Mouse (Mus musculus) MEL (cell line): ENCODE data around the gene Nampt. TPM values are rescaled to one million over a fixed set of nuclear protein-coding genes. Genes with fewer than 3 reads are reported as not detected.

ENCODE experiments used
- DNase-seq: peaks from one replicate; pipeline ENCODE4 v3.0.0; 2011; ENCODE audit warnings: low read depth, low spot score
- H3K27ac ChIP-seq: 2 replicates; pipeline ENCODE4 v1.5.1; 2012; ENCODE audit warnings: low read depth, mild to moderate bottlenecking, control low read depth, low read length, moderate library complexity; ENCODE audit not compliant: control insufficient read depth
- H3K27me3 ChIP-seq, 2 experiments: fragments of 150-350 bp in 1 of 2; sonication (generic) in 1 of 2; 2 replicates each; pipeline ENCODE4 v1.6.1; 2012; ENCODE audit warnings: low read length in 2 of 2, mild to moderate bottlenecking in 2 of 2, improper control_type of control experiment in 1 of 2, moderate library complexity in 1 of 2; ENCODE audit not compliant: insufficient read depth in 2 of 2, control insufficient read depth in 1 of 2
- H3K36me3 ChIP-seq, 2 experiments: 2 replicates each; pipeline ENCODE4 v1.6.1; 2012 to 2014; ENCODE audit warnings: low read length in 2 of 2, improper control_type of control experiment in 1 of 2, inconsistent platforms in 1 of 2, mild to moderate bottlenecking in 1 of 2; ENCODE audit not compliant: insufficient read depth in 2 of 2, control insufficient read depth in 1 of 2
- H3K4me1 ChIP-seq, 2 experiments: fragments of 150-350 bp in 1 of 2; sonication (generic) in 1 of 2; 2 replicates each; pipeline ENCODE4 v1.6.1; 2012; ENCODE audit warnings: low read length in 2 of 2, improper control_type of control experiment in 1 of 2, mild to moderate bottlenecking in 1 of 2; ENCODE audit not compliant: insufficient read depth in 2 of 2, control insufficient read depth in 1 of 2
- H3K4me3 ChIP-seq, 2 experiments: fragments of 150-350 bp in 1 of 2; sonication (generic) in 1 of 2; 2 replicates each; pipeline ENCODE4 v1.5.1; 2012; ENCODE audit warnings: low read depth in 2 of 2, low read length in 2 of 2, mild to moderate bottlenecking in 2 of 2, moderate library complexity in 2 of 2, control low read depth in 1 of 2, improper control_type of control experiment in 1 of 2; ENCODE audit not compliant: control insufficient read depth in 1 of 2, insufficient read depth in 1 of 2
- H3K79me2 ChIP-seq: 2 replicates; pipeline ENCODE4 v1.6.1; 2012; ENCODE audit warnings: mild to moderate bottlenecking, low read length, moderate library complexity; ENCODE audit not compliant: control insufficient read depth, poor library complexity, insufficient read depth
- H3K9ac ChIP-seq: 2 replicates; pipeline ENCODE4 v1.6.1; 2012; ENCODE audit warnings: low read depth, mild to moderate bottlenecking, control low read depth, low read length, moderate library complexity; ENCODE audit not compliant: control insufficient read depth, poor library complexity, severe bottlenecking
- H3K9me3 ChIP-seq: fragments of 150-350 bp; sonication (generic); replicated peaks from 2 replicates; pipeline ENCODE4 v1.6.1; 2012; ENCODE audit warnings: mild to moderate bottlenecking, low read length, improper control_type of control experiment, moderate library complexity; ENCODE audit not compliant: insufficient read depth
- BHLHE40 ChIP-seq: IDR thresholded peaks from 2 replicates; pipeline ENCODE4 v1.6.1; 2012; ENCODE audit warnings: low read depth, mild to moderate bottlenecking, inconsistent platforms, low read length, improper control_type of control experiment, borderline replicate concordance
- CHD1 ChIP-seq: IDR thresholded peaks from 2 replicates; pipeline ENCODE4 v1.6.1; 2012; ENCODE audit warnings: low read depth, mild to moderate bottlenecking, inconsistent platforms, low read length, improper control_type of control experiment
- E2F4 ChIP-seq: IDR thresholded peaks from 2 replicates; pipeline ENCODE4 v1.6.1; 2011; ENCODE audit warnings: low read depth, low read length, improper control_type of control experiment, borderline replicate concordance
- EP300 ChIP-seq, 2 experiments: IDR thresholded peaks; 2 replicates each; pipeline ENCODE4 v1.6.1; 2011; ENCODE audit warnings: improper control_type of control experiment in 2 of 2, low read length in 2 of 2, low read depth in 1 of 2, mild to moderate bottlenecking in 1 of 2
- GABPA ChIP-seq: IDR thresholded peaks from 2 replicates; pipeline ENCODE4 v1.6.1; 2012; ENCODE audit warnings: low read depth, mild to moderate bottlenecking, inconsistent platforms, low read length, improper control_type of control experiment, moderate library complexity
- HCFC1 ChIP-seq: IDR thresholded peaks from 2 replicates; pipeline ENCODE4 v1.6.1; 2012; ENCODE audit warnings: low read depth, mild to moderate bottlenecking, inconsistent platforms, low read length, improper control_type of control experiment, moderate library complexity
- JUND ChIP-seq: IDR thresholded peaks from 2 replicates; pipeline ENCODE4 v1.6.1; 2011; ENCODE audit warnings: low read depth, mild to moderate bottlenecking, improper control_type of control experiment, low read length
- MAFK ChIP-seq: IDR thresholded peaks from 2 replicates; pipeline ENCODE4 v1.6.1; 2011; ENCODE audit warnings: low read depth, mild to moderate bottlenecking, low read length, improper control_type of control experiment, borderline replicate concordance
- MAX ChIP-seq: IDR thresholded peaks from 2 replicates; pipeline ENCODE4 v1.6.1; 2011; ENCODE audit warnings: low read length, improper control_type of control experiment
- MEF2A ChIP-seq: IDR thresholded peaks from 2 replicates; pipeline ENCODE4 v1.6.1; 2014; ENCODE audit warnings: low read depth, mild to moderate bottlenecking, inconsistent platforms, low read length, improper control_type of control experiment; ENCODE audit not compliant: poor library complexity, insufficient replicate concordance, severe bottlenecking; ENCODE audit errors: extremely low read depth
- MYC ChIP-seq: IDR thresholded peaks from 2 replicates; pipeline ENCODE4 v1.6.1; 2011; ENCODE audit warnings: low read depth, mild to moderate bottlenecking, low read length, improper control_type of control experiment, moderate library complexity
- NELFE ChIP-seq: IDR thresholded peaks from 2 replicates; pipeline ENCODE4 v1.6.1; 2011; ENCODE audit warnings: low read depth, low read length, improper control_type of control experiment
- POLR2AphosphoS2 ChIP-seq: IDR thresholded peaks from 2 replicates; pipeline ENCODE4 v1.6.1; 2011; ENCODE audit warnings: low read length, improper control_type of control experiment
- POLR2AphosphoS5 ChIP-seq: IDR thresholded peaks from 2 replicates; pipeline ENCODE4 v1.6.1; 2012; ENCODE audit warnings: low read depth, borderline replicate concordance, mild to moderate bottlenecking, inconsistent platforms, low read length, moderate library complexity, mixed read lengths
- RAD21 ChIP-seq: IDR thresholded peaks from 2 replicates; pipeline ENCODE4 v1.6.1; 2011; ENCODE audit warnings: mild to moderate bottlenecking, low read depth, low read length, improper control_type of control experiment
- RCOR1 ChIP-seq: IDR thresholded peaks from 2 replicates; pipeline ENCODE4 v1.6.1; 2012; ENCODE audit warnings: low read depth, mild to moderate bottlenecking, inconsistent platforms, low read length, improper control_type of control experiment
- SIN3A ChIP-seq: IDR thresholded peaks from 2 replicates; pipeline ENCODE4 v1.6.1; 2012; ENCODE audit warnings: low read length, improper control_type of control experiment, inconsistent platforms
- SMC3 ChIP-seq: IDR thresholded peaks from 2 replicates; pipeline ENCODE4 v1.6.1; 2011; ENCODE audit warnings: low read depth, low read length, improper control_type of control experiment
- ZKSCAN1 ChIP-seq: IDR thresholded peaks from 2 replicates; pipeline ENCODE4 v1.6.1; 2012; ENCODE audit warnings: low read depth, mild to moderate bottlenecking, inconsistent platforms, low read length, improper control_type of control experiment, moderate library complexity
- polyA plus RNA-seq, 2 experiments: library from polyadenylated mRNA; stranded (reverse) in 1 of 2; unstranded in 1 of 2; fragments of >175 nt in 1 of 2; fragments of >200 nt in 1 of 2; gene quantifications; 2 replicates each; pipeline versions ENCODE4 v1.2.1 to v1.2.4; 2012; ENCODE audit warnings: low replicate concordance in 2 of 2, low read depth in 1 of 2; ENCODE audit not compliant: insufficient read length in 2 of 2, insufficient read depth in 1 of 2, missing spikeins in 1 of 2
- total RNA-seq: library from RNA; depleted of rRNA; stranded (reverse); fragments of 300-350 nt; gene quantifications from 2 replicates; pipeline ENCODE4 v1.2.3, GENCODE M21; 2012; rRNA removed

Nampt gene
- total RNA-seq (23.0 and 33.8 TPM in 2 replicates), polyA plus RNA-seq (10 to 100 TPM; 40.9 to 74.6 TPM)

DNA sequence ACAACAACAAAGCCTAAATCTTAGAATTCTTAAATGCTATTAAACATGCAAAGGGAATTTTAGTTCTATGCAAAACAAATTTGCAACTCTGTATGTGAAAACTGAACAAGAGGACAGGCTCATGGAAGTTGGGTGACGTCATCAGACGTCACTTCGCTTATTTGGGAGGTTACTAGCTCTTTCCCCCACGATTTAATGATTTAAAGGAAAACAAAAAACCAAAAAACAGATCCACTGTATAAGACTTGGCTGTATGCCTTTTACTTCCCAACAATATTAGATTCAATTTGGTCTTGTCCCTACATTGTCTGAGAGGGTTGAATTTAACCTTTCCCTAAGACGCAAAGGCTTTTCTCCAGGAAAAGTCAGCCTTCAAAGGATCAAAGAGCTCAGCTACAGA is at the start of gene Nampt:
Gene Nampt, plus strand, starts transcription at position 130 of the 400 bp plus-strand sequence.
- TF ChIP-seq BHLHE40 (no peak), JUND (peak; percentile 11; the same call in 1 of the 2 replicates)
- Histone ChIP-seq H3K79me2 (peaks cover 16% of the 10 kb centered on the region), H3K27me3 (no peaks in the 10 kb centered on the region), H3K9ac (peak within 1 kb of the TSS; percentile 96), H3K4me1 (peaks cover 3 to 8% of the 10 kb centered on the region in 2 experiments; a peak in 3 of 4 replicates), H3K4me3 (peak within 1 kb of the TSS; percentile 80 to 86), H3K36me3 (peaks cover 3 to 10% of the 10 kb centered on the region in 2 experiments; a peak in 3 of 4 replicates), H3K9me3 (no peaks in the 10 kb centered on the region), H3K27ac (peak within 1 kb of the TSS; percentile 78)
- DNase-seq: peak; percentile 65

DNA sequence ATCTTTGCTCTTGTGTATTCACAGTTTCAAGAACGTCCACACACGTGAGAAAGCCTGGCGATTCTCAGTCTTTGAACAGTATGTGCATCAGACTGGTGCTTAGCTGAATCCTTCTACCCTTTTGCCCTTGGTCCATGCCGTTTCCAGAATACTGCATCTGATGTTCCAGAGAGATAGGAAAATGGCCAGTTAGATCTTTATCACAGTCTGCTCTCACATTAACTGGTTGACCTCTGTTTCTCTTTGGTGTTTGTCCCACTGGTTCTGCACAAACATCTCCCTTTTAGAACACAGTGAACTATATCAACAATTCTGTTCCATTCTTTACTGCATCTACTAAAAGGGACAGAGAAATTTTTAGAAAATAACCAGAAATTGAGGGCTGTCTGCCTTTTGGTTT is 48.6 kb upstream of the Nampt start:
- H3K4me1 ChIP-seq: no peaks in the 10 kb centered on the region
- H3K9me3 ChIP-seq: no peaks in the 10 kb centered on the region
- no peaks in the 10 kb centered on the region for H3K27me3 ChIP-seq
- no peak overlapping the region for H3K9ac ChIP-seq
- DNase-seq: no peak
- no peak overlapping the region for H3K27ac ChIP-seq
- no peaks in the 10 kb centered on the region for H3K79me2 ChIP-seq
- TF ChIP-seq HCFC1: no peak
- H3K36me3 ChIP-seq: no peaks in the 10 kb centered on the region
- H3K4me3 ChIP-seq: no peak overlapping the region

DNA sequence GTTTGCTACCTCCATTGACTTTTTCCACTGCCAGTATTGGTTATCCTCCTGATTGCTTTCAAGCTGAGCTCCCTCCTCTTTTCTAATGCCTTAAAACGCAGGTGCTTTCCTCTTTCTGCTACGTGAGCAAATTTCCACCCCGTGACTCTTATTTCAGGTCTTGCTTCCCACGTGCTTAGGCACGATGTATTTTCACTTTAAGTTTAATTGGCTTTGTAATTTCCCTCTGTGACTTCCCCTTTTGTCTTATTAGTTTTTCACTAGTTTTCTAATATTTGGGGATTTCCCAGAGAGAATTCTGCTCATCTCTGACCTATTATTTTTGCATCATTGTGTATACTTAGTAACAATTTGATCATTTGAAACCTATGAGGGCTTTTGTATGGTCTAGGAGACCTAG is 44.8 kb upstream of the Nampt start:
- H3K9me3 ChIP-seq: no peaks in the 10 kb centered on the region
- H3K79me2 ChIP-seq: no peaks in the 10 kb centered on the region
- no peak overlapping the region for H3K9ac ChIP-seq
- no peak overlapping the region for H3K27ac ChIP-seq
- no peaks in the 10 kb centered on the region for H3K27me3 ChIP-seq
- DNase-seq: peak; percentile 23
- no peak overlapping the region for H3K4me3 ChIP-seq
- H3K4me1 ChIP-seq: no peaks in the 10 kb centered on the region
- TF ChIP-seq MYC (peak; percentile 38; the same call in 1 of the 2 replicates), POLR2AphosphoS5 (no peak), GABPA (no peak), MAX (peak; percentile 63)
- TF ChIP-seq, all 39 proteins: peak for 2
- no peaks in the 10 kb centered on the region for H3K36me3 ChIP-seq

DNA sequence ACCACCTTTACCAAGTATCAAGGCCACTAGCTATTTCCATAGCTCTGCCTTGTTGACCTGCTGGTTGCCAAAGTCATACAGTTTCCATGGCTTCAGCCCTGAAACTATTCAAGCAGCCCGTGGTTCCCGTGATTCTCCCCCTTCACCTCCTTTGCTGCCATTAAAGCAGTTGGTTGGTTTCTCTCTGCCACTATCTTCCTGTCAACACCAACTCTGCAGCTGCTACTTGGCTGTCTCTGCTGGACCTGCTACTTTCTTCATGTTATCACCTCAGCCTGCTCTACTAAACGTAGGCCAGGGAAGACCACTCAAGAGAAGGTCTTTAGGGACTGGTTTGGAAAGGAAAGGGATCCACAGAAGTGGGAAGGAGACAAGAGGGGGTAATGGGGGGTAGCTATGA is 30.3 kb upstream of the Nampt start:
- H3K79me2 ChIP-seq: no peaks in the 10 kb centered on the region
- H3K36me3 ChIP-seq: no peaks in the 10 kb centered on the region
- no peaks in the 10 kb centered on the region for H3K4me1 ChIP-seq
- H3K9ac ChIP-seq: no peak overlapping the region
- H3K9me3 ChIP-seq: no peaks in the 10 kb centered on the region
- no peak for DNase-seq
- H3K27me3 ChIP-seq: peaks cover 0 to 1% of the 10 kb centered on the region in 2 experiments; a peak in 2 of 4 replicates
- TF ChIP-seq MEF2A (no peak), SMC3 (no peak), E2F4 (no peak), POLR2AphosphoS2 (no peak), NELFE (no peak), MAFK (no peak), ZKSCAN1 (no peak), SIN3A (no peak), RCOR1 (no peak), BHLHE40 (no peak), EP300 (IDR thresholded peaks at IDR 0.05; ENCODE audit: low read depth in 1 of 2, low read length in 2 of 2) (no peak), POLR2AphosphoS5 (no peak), CHD1 (no peak), RAD21 (no peak), JUND (no peak)
- H3K27ac ChIP-seq: no peak overlapping the region
- no peak overlapping the region for H3K4me3 ChIP-seq
